Mouse (Mus musculus): ENCODE measurements around the gene Eps8l3.

DNA sequence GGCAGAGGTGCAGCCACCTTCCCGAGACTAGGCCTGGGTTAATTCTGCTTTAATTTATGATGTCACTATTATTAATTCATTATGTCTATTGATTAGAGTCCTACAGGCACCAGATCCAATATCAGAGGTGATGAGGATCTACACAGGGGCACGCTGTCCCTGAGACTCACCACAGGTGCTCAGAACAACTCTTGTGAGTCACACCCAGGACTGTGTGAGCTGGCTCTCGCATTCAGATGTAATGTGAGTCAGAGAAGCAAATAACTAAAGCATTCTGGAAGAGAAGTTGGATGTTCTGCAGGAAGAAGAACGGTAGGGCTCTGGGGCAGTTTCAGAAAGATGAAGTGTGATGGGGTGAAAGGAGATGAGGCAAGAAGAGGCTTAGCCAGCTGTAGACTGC, 52.2 kb downstream of the Eps8l3 start:
- TF ChIP-seq EP300 (IDR thresholded peaks at IDR 0.05; ENCODE audit: low read depth in 1 of 2, low read length in 2 of 2) (no peak), CTCF (IDR thresholded peaks at IDR 0.05 in 2 of 3, conservative IDR thresholded peaks at IDR 0.05 in 1 of 3; ENCODE audit: control insufficient read depth in 1 of 3, insufficient read depth in 1 of 3, low read depth in 2 of 3, low read length in 3 of 3, poor library complexity in 1 of 3, severe bottlenecking in 1 of 3) (no peak), MAZ (IDR thresholded peaks at IDR 0.05; ENCODE audit: low read depth, low read length) (no peak), ELF1 (IDR thresholded peaks at IDR 0.05; ENCODE audit: low read depth, low read length) (no peak), E2F4 (IDR thresholded peaks at IDR 0.05; ENCODE audit: borderline replicate concordance, low read depth, low read length) (no peak), KAT2A (conservative IDR thresholded peaks at IDR 0.05; ENCODE audit: low read depth, low read length) (no peak), UBTF (IDR thresholded peaks at IDR 0.05; ENCODE audit: borderline replicate concordance, insufficient read depth, low read depth, low read length) (no peak), POLR2AphosphoS2 (IDR thresholded peaks at IDR 0.05; ENCODE audit: low read length) (no peak), SIN3A (IDR thresholded peaks at IDR 0.05; ENCODE audit: low read length) (no peak), ZC3H11A (IDR thresholded peaks at IDR 0.05; ENCODE audit: low read depth, low read length) (no peak), POLR2A (IDR thresholded peaks at IDR 0.05; ENCODE audit: control insufficient read depth in 1 of 2, insufficient read depth in 1 of 2, low read depth in 1 of 2, low read length in 2 of 2, poor library complexity in 1 of 2) (no peak)
